In the genomic region with DNA sequence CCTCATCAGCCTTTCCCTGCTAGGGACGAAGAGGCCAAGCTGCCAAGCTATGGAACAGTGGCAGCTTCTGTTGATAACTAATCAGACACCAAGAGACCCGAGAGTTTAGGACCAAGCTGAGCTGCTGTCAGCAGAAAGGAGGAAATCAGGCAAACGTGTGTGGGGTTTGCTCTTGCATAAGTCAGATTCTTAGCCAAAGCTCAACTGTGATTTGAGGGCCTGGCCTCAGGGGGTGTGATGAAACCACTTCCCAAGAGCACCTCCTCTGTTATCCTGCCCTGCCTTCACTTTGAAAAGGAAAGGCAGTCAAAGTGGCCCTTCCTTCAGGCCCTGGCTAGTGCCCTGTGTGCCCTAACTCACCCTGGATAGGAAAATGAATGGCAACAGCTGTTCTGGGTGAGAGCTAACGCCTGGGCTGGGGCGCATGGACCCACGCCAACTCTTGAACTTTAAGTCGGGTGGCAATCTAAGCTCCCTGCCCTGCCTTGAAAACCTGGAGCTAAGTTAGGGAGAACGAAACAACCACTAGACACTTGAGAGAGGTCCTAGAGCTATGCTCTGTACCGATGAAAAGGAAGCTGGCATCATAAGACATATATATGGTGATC, we compare ENCODE assay signal across 8 mouse cellular contexts. TPM values are rescaled to one million over a fixed set of nuclear protein-coding genes. Genes with fewer than 3 reads are reported as not detected.
DNase-seq lines count a peak whose midpoint lies in the region; ATAC-seq and TF ChIP-seq lines count a peak whose summit lies in the region.

Gene Txndc5 (minus strand): TSS at position 138 of the 608 bp plus-strand sequence.

- DNase-seq in left cerebral cortex, adult 2 months (ENCODE audit: extremely low spot score in 1 of 2, low spot score in 2 of 2): no peak
- no peak for DNase-seq in left cerebral cortex, adult 9 months (ENCODE audit: low spot score in 2 of 2)
- DNase-seq in heart, adult 11 months: peak; percentile 93
- DNase-seq in large intestine, adult 2 months (ENCODE audit: low read depth, low spot score): no peak
- DNase-seq in lung, postnatal 14 days: peak; percentile 37
- DNase-seq in right cerebral cortex, postnatal 4 days: no peak
- no peak for DNase-seq in right cerebral cortex, postnatal 14 days

- H3K27ac ChIP-seq in left cerebral cortex, adult 2 months: peak within 1 kb of the TSS; percentile 84

- TF ChIP-seq CTCF in left cerebral cortex, adult 2 months (IDR thresholded peaks at IDR 0.05): no peak

- peak within 1 kb of the TSS; percentile 84 for H3K4me3 ChIP-seq in left cerebral cortex, adult 2 months

- peak; percentile 54 for ATAC-seq in common myeloid progenitor, adult 5-6 weeks (replicated peaks; ENCODE audit: low read depth, poor library complexity, severe bottlenecking)

- WGBS in large intestine, adult 2 months: 27% methylated on average over 9 of the region's 9 CpGs

- intact Hi-C loops in left cerebral cortex, adult 2 months (cut with DNase I): loop anchor here (5.0 kb wide), 1 partner anchor 181 kb away; the partner anchor contains the start of gene Bmp6

RNA-seq across cellular contexts. Expression of gene Txndc5, which starts in this region (rescaled TPM):
- 10 to 100 TPM; 47.0 to 47.4 TPM for total RNA-seq in left cerebral cortex, adult 2 months (2021)
- 47.0 and 57.4 TPM in 2 replicates for total RNA-seq in common myeloid progenitor, adult 5-6 weeks (2017)
- 194 and 235 TPM in 2 replicates for polyA plus RNA-seq in large intestine, adult 2 months (2012; rRNA removed)

Comparison
In these comparisons a context has a peak if more than half of its experiments do, and no peak if none do; other contexts are left out.
1. DNase-seq: peak in heart, adult 11 months (single experiment) and lung, postnatal 14 days (single experiment); none in left cerebral cortex, adult 2 months (0 of 2), left cerebral cortex, adult 9 months (0 of 2), large intestine, adult 2 months (single experiment), right cerebral cortex, postnatal 4 days (single experiment) and right cerebral cortex, postnatal 14 days (single experiment).